Mouse (Mus musculus) embryonic fibroblast, embryonic 13.5 days (primary cell): ENCODE results near the gene Spaca6.

Source experiments
- CTCF ChIP-seq: IDR thresholded peaks from 2 replicates; pipeline ENCODE4 v1.5.1; 2011; ENCODE audit warnings: mild to moderate bottlenecking, control low read depth, low read length, moderate library complexity, borderline replicate concordance; ENCODE audit not compliant: insufficient read depth
- POLR2A ChIP-seq: IDR thresholded peaks from 2 replicates; pipeline ENCODE4 v1.6.1; 2011; ENCODE audit warnings: low read depth, mild to moderate bottlenecking, control low read depth, low read length, moderate library complexity

DNA sequence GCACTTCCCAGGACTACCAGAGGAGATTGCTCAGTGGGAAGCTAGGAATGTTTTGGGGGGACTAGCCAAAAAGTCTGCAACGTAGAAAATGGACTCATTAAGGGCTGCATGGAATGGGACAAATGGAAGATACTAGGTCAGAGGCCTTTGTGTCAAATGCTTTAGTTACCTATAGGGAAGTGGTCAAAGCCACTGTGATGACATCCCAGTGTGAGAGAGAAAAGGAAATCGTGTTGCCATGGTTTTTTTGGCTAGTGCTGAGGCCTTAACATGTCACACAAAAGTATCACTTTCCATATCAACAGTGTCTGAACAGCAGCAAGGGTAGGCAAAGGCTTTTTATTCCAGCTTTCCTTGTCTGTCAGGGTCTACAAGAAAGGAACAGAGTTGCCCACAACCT is 38.2 kb downstream of the Spaca6 start:
- TF ChIP-seq CTCF (no peak), POLR2A (no peak)
